Mouse (Mus musculus) cerebellum, adult 8-10 months (tissue): ENCODE measurements around the gene Irak3.

Source experiments
- DNase-seq: peaks from one replicate; pipeline ENCODE4 v3.0.0; 2022

The Irak3 gene

DNA sequence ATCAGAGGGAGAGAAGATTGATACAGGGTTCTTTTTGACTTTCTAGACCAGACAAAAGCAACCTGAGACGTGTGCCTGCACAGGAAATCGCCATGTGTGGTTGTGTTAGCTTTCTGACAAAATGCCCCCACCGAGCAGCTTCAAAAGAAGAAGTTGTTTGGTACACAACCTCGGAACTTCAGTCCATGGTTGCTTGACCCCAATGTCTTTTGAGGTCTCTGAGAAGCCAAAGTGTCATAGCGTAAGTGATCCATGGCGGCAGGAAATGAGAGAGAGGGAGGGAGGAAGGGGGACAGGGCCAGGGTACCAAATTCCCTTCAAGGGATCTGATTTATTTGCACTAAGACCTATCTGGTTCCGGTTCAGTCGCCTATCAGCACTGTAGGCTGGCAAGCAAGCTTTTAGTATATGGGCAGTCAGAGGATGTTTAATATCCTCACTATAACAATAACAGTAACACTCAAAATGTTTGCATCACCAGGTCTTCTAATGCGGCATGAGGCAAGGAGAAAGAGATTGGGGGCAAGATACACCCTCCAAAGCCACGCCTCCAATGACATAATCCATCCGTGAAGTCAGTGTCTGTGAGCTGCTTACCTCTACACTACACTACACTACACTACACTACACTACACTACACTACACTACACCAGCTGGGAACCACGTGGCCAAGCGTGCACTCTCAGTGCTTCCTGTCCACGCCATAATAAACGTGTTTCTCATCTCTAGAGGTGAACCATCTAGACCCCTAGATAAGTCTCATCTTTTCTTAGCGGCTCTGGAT is 729 bp upstream of the Irak3 start:
- DNase-seq, result no peak

DNA sequence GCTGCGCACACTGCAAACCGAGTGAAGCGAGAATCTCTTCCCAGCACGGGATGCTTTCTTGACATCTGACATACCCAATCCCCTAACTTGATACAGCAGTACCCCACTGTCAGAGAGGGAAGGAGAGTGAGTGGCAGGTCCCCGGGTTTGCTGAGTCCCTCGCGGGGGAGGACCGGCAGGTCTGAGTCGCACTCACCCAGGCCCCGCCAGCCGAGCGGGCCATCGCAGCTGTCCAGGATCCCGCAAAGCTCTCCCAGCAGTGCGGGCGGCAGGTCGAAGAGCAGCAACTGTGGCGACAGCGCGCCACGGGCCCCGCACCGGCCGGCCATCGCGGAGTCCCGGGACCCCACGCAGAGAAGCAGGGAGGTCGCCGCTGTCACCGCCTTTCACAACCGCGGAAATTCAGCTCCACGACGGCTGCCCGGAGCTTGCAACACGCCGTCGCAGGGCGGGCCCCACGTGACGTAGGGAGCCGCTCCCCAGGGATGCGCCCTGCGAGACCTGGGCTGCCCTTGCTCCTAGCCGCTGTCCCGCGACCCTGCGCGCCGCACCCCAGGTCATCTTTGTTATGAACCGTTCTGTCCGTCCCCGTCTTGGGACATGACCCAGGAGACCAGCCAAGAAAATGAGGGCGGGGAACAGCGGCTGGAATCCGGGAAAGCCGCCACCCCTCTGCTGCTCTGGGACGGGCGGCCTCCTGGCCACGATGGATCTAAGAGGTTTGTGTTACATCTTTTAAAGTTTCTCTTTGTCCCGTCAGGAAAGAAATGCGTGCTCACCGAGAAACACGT is 604 bp downstream of the Irak3 start, which contains the start of gene Tmbim4:
Gene Tmbim4, plus strand, starts transcription at position 460 of the 791 bp plus-strand sequence.
- DNase-seq, result peak; percentile 5

DNA sequence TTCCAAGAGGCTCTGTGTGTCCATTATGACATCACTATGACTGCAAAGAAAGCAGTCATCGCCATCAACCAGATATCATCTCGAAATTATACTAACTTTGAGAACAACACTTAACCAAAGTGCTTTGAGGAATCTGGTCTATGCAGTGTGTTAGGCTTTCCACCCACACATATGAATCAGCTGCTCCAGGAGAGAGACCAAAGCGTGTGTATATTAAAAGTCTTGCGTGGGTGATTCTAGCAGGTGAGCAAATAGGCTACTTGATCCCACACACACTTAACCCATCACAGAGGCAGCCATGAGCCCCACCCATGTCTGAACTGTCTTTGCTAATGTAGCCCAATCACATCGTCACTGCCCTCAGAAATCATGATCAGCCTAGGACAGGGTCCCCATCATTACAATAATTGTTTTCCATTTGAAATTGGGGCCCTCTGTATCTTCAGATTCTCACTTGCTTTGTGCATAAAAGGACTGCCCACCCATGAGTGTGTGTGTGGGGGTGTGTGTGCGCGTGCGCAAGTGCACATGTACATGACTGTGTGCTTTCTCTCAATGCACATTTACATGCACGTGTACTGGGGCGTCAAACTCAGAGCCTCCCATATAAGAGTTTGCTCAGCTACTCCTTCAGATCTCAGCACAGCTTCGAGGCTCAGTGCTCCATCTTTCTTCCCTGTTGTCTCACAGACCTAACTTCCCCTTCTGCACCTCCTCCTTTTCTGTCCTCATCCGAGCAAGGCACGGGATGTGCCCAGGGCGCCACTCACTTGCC is 4.7 kb downstream of the Irak3 start:
- DNase-seq, result no peak

DNA sequence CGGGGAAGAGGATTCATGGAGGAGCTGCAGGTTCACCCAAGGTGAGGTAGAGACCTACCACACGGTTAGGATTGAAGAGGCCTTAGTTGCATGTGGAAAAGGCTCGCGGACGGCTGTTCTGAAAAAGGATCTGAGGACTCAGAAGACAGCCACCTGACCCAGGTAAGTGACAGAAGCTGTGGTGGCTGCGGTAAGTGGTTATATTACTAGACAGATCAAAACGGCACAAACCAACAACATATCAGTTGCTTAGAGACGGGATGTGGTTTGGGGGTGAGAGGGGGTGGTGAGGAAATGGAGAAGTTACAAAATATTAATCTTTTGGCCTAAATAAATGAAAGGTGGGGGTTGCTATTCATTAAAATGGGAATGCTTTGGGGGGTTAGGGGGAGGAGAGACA is 8.7 kb downstream of the Irak3 start:
- no peak for DNase-seq

DNA sequence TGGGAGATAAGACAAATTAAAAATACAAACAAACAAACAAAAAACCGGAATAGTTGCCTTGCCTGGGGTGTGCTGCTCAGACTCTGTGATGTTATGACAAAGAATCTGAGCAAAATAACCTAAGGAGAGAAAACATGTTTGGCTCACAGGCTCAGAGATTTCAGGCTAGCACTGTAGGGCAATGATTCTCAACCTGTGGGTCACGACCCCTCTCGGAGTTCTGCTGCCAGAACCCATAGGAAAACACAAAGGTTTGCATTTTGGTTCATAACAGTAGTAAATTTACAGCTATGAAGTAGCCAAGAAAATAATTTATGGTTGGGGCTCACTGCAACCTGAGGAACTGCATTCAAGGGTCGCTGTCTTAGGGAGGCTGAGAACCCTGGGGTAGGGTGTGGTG is 9.7 kb downstream of the Irak3 start:
- no peak for DNase-seq

DNA sequence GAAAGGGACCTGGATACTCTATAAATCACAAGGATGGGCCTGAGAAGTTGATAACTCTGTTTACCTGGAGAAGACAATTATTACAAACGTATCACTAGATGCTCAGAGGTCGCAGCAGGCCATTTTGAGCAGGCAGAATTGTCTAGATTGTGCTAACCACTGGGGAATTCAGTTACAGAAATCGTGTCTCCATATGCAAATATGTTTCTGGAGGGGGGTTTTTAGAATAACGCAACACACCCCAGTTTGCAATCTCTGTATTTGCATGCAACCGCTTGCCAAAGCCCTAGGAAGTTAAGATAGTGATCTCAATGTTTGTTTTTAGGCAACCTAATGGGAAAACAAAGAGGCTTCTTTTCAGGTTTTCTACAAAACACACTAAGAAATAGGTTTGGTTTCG is 10.8 kb downstream of the Irak3 start:
- no peak for DNase-seq

DNA sequence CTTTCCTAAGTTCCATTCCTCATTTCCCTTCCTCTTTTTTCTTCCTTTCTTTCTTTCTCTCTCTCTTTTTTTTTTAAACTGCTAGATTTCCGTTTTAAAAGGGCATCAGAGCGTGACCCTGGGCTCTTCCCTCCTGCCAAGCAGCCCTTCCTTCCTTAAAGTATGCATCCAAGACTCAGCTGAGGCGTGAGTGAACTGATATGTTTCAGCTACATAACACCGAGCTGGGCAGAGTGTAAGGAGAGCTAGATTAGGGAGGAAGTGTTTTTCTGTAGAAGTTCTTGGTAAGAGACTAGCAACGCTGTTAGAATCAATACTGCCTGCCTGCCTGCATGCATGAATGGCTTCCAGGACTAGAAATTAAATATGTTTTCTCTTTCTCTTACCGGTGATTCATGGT is 12.1 kb downstream of the Irak3 start:
- no peak for DNase-seq

DNA sequence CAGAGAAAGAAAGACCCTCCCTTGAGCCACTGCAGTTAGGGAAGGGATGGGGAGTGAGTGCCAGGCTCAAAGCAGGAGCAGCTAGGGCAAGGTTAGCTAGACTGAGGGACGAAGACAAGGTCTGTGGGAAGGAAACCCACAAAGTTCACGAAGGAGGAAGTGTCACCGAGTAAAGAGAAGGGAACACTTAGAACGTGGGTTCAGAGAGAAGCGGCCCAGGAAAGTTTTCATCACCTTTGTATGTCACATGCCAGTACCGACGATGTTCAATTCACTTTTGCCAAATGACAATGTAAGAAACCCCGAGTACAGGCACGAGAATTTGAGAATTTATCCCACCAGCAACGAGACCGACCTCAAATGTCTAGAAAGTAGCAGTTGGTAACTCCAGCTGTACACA is 12.7 kb downstream of the Irak3 start:
- no peak for DNase-seq

DNA sequence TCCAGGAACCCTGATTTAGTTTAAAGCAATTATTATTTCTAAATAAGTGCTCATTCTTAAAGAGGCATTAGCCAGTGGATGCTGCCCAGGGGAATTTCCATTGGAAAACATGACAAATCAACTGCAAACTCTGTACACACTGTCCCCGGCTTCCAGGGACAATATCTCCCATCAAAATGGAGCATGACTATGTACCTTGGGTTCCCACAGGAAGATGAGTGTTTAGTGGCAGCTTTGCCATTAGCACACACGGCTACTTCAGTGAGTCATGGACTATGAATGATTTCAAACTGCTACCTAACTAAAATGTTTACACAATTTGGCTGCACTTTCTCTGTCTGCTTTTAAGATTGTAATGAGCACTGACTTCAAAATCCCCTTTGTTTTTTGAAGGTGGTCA is 13.4 kb downstream of the Irak3 start:
- DNase-seq, result no peak

DNA sequence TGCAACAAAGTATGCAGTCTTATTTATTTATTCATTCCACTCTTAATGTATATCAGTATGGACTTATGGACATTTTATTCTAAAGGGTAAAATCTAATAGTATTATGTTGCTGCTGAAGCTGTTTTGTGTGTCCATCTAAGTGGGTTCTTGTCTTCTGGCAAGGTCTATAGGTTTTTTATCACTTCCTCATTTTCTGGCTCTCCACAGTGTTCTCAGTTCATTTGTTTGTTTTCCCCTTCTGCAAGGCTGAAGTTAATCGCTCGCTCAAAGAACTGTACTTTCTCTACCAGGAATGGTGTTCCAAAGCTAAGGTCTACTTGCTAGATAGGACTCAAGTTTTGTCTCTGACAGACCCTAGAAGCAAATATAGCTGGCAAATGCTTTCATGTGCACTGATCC is 18.6 kb downstream of the Irak3 start:
- DNase-seq, result no peak

DNA sequence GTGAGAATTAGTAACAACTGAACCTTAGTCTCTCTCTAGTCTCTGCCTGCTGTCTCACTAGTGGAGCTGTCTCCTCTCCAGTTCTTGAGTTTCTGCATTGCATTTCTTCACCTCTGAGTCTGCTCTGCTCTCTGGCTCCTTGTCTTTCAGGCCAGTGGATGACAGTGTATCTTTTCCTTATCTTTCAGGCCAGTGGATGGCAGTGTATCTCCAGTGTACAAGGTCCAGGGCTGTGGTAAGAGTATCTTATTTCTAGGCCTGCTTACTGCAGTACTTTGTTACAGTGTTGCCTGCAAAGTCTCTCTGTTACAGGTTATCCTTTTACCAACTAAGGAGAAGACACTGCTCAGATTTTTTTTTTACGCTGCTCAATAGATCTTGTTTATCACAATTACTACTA is 19.0 kb downstream of the Irak3 start:
- no peak for DNase-seq

DNA sequence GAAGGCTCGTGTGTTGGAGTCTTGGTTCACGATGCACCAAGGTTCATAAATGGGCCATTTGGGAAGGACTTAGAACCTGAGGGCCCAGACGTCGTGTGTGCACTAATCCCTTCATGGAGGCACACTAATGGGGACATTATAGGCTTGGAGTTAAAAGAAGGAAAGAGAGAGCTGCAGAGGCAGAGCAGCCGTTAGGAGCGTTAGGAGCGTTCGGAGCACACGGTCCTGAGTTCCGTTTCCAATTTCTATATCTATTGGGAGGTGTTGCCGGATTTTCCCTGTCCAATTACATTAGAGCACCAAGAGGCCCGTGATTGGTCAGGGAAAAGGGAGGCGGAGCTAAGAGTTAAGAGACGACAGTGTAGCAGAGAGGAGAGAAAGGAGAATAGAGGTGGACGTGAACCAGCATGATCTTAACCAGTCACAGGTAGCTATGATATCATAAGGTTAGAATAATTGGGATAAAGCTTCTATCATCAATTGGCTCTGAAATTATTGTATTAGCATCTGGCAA is 27.7 kb downstream of the Irak3 start:
- DNase-seq, result no peak

DNA sequence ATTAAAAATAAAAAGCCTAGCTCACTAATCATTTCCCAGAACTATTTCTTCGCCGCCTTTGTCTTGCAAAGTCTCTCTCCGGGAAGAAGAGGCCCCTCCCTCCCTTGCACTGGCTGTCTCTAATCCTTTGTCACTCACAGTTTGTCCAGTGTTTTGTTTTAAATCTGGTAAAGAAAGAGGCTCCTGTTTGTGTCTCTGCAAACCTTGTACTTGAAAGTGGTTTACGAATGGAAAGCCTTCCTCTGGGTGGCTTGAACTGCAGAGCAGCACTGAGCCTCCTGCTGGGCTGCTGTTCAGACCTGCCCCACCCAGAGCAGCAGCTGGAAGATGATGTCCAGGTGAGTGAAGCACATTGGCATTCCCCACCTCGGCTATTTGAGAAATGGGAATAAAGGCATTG is 30.6 kb downstream of the Irak3 start:
- no peak for DNase-seq

DNA sequence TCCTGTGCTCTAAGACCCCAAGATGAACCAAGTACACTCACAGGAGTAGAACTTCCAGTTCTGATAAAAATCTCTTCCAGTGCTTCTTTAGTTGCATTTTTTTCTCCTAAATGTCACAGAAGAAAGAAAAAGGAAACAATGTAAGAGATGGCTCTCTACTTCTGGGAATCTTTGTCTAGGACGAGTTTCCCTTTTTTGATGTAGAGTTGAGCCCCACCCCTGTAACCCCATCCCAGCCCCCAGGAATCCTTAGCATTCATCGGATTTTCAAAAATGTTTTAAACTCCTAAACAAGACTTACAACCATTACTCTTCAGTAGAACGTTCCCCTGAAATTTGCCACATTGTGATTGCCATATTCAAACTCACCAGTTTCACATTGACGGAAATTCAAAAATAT is 31.7 kb downstream of the Irak3 start:
- DNase-seq, result no peak

DNA sequence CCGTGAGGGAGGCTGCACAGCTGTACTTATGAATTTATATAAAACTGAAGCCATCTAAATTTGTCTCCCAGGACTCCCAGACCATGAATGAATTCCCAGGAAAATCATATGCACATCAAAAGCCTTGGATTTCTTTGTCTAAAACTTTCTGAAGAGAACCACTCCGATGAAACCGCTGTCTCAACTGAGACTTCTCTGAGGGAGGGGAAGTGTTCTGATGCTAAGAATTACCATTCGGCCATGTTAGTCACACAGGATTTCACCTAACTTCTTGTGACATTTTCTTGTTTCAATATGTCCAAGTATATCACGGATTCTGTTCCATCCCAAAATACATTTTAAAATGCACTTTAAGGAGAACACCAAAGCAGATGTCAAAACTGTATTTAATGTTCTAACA is 32.1 kb downstream of the Irak3 start:
- no peak for DNase-seq

DNA sequence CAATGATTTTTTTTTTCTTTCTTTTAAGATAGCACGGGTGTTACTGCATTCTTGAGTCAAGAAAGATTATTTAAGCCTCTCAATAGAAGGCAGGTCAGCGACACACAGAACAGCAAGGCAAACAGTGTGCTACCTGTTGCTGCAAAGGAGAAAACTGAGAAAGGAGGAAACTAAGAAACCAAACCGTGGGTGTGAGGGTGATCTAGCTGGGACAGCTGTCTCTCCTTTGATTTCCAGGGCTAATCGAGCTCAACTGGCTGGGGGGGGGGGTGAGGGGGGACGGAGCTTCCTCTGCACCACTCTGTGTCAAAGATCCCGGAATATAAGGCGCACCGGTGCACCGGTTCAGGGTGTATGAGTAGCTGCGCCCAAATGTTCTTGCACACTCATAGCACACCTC is 32.9 kb downstream of the Irak3 start:
- no peak for DNase-seq

DNA sequence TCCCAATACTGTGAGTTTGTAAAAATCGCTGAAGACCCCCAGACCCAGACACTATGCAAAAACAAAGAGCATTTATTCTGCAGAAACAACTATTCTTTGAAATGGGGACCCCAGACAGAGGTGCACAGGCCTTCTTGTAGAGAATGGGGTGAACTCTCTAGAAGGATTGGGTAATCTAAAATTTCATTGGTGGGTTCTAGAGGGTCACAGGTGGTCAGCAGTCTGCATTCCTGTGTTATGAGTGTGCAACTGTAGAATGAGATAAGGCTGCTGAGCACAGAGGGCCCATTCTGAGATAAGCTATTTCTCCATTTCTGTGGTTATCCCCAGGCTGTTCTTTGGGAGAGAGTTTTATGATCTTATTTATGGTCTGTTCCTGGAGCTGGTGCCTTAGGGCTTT is 33.9 kb downstream of the Irak3 start:
- DNase-seq, result no peak

DNA sequence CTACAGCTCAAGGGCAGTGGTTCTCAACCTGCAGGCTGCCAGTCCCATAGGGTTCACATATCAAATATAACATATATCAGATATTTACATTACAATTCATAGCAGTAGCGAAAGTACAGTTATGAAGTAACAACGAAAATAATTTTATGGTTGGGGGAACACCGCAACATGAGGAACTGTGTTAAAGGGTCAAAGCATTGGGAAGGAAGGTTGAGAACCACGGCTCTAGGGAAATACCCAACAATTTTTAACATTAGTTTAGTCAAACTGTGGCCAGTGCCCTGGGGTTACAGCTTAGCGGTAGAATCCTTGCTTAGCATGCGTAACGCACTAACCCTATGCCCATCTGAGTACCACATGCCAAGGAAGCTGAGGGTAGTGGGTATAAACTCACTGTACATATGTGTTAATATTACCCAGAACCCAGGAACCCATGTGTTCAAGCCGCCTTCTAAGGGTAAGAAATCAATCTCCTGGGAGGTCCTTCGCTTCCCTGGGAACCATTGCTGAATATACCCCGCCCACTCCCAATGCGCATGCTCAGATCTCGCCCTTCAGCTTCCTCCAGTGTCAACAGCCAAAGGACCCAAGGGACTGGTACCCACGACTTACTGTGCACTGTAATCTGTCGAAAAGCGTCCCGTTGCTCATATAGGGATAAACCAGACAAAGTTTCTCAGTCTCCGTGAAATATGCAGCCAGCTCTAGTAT is 36.0 kb downstream of the Irak3 start:
- no peak for DNase-seq

DNA sequence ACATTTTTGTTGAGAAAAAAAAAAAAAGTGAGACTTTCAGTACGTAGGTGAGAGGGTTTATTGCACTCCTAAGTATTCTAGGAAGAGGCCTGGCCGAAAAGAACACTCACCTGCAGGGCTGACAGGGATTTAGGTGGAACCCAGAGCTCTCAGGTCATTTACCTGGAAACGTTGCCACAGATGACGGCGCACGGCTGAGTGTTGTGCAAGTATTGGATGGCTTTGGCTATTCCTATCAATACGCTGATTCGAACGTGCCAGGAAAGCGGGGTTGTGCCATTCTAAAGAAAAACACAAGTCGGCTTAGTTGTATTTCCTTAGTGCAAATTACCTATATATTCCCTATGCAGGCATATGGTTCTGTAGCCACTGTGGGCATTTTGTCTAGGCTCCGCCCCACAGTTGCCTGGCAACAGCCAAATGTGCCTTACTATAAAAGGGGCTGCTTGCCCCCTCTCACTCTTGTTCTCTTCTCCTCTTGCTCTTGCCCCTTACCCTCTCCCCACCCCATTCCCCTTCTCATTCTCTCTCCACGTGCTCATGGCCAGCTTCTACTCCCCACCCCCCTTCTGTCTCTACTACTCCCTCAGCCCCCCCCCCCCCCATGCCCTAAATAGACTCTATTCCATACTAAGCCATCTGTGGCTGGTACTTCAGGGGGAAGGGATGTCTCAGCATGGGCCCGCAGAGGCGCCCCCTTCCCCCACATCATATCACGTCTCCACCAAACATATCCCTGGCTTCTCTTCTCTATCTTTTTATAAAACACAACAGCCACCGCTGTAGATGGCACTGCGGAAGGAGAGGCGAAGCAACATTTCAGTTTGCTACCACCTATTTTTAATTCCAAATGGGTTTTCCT is 36.8 kb downstream of the Irak3 start:
- DNase-seq, result no peak

DNA sequence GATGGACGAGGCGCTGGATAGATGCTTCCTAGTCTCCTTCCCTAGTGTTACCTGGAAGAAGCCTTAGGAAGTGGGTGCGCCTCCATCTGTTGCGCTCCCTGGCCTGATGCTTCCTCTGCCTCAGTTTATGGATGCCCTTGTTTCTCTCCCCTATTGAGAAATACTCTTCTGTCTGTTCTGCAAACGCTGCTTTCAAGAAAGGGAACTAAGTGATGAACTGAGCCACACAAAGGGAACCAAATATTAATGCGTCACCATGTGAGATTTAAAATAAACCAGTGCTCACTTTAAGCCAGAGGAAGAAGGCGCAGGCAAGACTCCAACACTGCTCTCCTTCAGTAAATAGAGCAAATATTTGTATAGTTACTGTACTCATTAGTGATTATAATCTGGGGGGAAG is 38.4 kb downstream of the Irak3 start:
- no peak for DNase-seq

DNA sequence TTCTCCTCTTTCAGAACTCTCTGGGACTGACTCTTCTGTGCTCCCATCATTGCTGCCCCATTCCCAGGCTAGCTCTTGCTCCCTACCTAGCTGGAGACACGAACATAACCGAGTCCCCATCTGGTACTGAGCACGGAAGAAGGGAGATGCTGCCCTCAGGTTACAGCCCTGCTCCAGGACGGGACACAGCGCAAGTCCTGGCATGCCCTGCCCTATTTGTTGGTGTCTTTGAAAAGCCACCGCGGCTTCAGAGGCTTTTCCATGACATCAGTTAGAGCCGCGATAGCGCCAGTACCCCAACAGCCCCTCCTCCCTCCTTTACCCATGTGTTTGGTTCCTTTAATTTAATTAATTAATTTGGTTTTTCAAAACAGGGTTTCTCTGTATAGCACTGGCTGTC is 39.1 kb downstream of the Irak3 start:
- DNase-seq, result no peak

DNA sequence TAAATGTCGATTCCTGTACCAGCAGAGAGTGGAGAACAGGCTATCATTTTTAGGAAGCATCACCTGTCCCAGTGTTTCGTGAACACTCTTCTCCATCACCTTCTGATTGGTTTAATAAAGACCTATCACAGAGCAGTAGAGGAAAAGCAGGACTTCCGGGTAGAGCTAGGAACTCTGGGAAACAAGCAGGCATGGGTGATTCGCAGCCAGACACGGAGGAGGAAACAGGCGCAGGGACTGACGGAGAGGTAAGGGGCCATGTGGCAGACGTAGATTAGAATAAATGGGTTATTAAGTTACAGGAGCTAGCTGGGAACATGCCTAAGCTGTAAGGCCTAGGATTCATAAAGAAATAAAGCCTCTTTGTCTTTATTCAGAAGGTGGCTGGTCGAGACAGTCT is 41.4 kb downstream of the Irak3 start:
- DNase-seq, result no peak
